Mouse (Mus musculus): ENCODE data around the gene Fam124b.

DNA sequence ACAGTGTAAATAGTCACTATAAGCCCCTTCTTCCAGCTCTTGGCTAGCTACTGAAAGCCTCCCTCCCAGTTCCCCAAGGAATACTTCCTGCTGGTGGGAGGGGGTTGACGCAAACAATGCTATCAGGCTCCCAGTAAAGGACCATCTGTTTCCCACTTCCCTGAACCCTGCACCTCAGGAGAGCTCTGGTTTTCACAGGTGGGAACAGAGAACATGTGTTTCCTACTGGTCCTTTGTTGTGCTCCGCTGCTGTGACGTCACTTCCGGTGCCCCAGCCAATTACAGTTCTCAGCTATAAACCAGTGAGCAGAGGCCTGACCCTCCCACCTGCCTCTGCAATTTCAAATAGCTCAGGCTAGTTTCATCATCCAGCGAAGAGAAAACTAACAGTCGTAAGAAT, at the start of gene Fam124b:
- TF ChIP-seq CTCF (IDR thresholded peaks at IDR 0.05; ENCODE audit: low read depth, low read length) (no peak), EP300 (IDR thresholded peaks at IDR 0.05; ENCODE audit: insufficient read depth, low read depth, low read length) (no peak)
